Mouse (Mus musculus): ENCODE measurements around the gene 4930564D02Rik.

The 4930564D02Rik gene

DNA sequence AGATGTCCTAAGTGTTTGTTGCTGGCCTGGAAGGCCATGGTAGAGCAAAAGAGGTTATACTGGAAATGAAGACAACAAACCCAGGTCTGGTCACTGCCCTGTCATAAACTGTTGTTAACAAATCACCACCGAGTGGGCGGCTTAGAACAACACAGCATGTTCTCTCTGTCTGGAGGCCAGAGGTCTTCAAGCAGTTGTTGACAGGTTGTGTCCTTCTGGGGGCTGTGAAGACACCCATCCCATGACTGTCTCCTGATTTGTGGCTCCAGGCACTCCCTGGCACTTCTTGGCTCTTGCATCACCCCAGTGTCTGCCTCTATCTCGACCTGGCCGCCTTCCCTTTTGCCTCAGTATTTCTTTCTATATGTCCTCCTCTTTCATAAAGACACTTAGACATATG, 11.0 kb upstream of the 4930564D02Rik start:
- no peak for DNase-seq (ENCODE audit: extremely low spot score, low read depth, low spot score)

DNA sequence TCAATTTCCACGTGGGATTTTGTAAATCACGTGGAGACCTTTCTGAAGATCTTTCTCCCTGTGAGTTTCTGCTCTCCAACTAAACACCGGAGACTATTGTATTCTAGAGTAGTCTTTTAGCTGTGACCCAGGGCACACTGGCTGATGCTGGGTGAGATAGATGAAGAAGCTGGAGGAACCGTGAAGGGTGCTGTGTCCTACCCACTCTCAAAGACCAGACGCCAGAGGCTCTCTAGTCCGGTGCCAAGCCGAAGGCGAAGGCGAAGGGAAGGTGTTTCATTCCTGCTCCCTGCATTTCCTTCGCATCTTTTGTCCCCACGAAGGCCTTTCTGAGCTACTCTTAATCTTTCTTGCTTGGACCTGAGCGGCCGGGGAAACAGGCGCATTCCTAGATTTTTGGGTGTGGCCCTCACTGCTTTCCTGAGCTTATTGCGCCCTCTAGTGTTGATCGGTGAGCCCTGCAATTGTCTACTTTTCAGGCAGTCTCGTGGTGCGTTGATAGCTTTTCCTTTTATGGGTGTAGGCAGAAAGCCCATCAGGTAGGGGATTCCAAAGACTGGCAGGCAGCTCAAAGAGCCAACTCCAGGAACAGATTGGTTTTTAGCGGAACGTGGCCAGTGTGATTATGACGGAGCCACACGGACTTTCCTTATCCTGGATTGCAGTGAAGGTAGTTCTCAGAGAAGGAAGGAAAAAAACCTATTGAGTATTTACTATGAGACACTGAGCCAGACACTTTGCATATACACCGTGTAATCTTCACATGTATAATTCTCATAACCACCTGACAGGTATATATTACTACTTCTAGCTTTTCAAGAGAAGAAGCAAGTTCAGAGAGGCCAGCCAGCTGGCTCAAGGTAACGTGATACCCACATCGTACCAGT, 7.8 kb upstream of the 4930564D02Rik start:
- peak; percentile 79 for DNase-seq (ENCODE audit: extremely low spot score, low read depth, low spot score)

- no peak for DNase-seq (ENCODE audit: extremely low spot score, low read depth, low spot score)
Observed at GRCm38 (mm10) chr3:105059911-105060310, 6.7 kb upstream of the 4930564D02Rik start.

- DNase-seq (ENCODE audit: extremely low spot score, low read depth, low spot score), result no peak
Observed at GRCm38 (mm10) chr3:105060992-105061391, 5.7 kb upstream of the 4930564D02Rik start.

- DNase-seq (ENCODE audit: extremely low spot score, low read depth, low spot score), result no peak
Observed at GRCm38 (mm10) chr3:105061496-105061895, 5.1 kb upstream of the 4930564D02Rik start.

DNA sequence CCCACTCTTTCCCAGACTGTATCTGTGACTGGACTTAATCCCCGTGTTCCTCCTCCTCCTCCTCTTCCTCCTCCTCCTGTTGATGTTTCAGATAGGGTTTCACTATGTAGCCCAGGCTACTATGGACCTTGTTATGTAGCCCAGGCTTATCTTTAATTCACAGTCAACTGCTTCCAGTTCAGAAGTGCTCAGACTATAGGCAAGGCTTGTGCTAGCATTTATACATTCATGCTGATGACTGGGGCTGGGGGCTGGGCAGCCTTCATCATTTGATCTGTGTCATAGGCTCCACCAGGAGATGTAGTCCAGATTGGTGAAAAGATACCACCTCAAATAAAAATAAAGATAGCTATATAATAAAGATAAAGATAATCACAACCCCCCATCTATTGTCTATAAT, 4.7 kb upstream of the 4930564D02Rik start:
- no peak for DNase-seq (ENCODE audit: extremely low spot score, low read depth, low spot score)

- DNase-seq (ENCODE audit: extremely low spot score, low read depth, low spot score), result no peak
Observed at GRCm38 (mm10) chr3:105062676-105063075, 4.0 kb upstream of the 4930564D02Rik start.

- DNase-seq (ENCODE audit: extremely low spot score, low read depth, low spot score), result no peak
Observed at GRCm38 (mm10) chr3:105070553-105070952, 3.9 kb downstream of the 4930564D02Rik start.

GRCm38 (mm10) chr3:105071251-105071650, 4.6 kb downstream of the 4930564D02Rik start:
- DNase-seq (ENCODE audit: extremely low spot score, low read depth, low spot score), result no peak

DNA sequence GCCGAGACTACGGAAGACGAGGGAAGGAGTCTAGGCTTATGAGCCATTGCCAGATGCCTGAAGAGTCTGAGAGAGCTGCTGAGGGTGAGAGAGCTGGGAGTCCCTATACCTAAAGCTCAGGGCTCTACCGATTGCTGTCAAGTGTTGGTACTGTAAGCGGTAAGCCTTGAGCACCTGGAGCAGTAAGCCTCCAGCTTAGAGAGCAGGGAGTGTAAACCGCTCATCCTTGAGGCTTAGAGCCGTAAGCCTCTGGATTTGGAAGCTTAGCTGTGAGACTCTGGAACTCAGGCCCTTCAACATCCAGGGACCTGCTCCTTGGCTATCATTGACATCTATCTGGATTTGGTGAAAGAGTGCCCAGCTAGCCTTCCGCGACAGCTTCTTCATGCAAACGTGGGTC, 5.9 kb downstream of the 4930564D02Rik start:
- DNase-seq (ENCODE audit: extremely low spot score, low read depth, low spot score), result no peak

DNA sequence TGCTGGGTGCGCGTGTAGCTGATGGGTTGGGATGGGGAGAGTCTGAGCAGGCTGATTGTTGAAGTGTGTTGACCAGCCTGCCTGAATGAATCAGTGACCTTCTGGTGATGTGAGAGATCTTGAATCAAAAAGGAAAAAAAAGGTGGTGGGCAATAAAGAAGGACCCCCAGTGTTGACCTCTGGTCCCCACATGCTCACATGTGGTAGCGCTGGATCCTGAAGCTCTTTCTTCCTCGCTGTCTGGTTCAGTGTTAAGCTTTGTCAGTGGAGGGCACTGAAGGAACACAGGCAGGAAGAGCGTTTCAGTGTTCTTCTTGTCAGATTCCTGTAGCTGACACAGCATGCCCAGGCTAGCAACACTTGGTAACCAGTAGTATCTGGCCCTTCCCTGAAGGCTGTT, 9.2 kb downstream of the 4930564D02Rik start:
- no peak for DNase-seq (ENCODE audit: extremely low spot score, low read depth, low spot score)

DNA sequence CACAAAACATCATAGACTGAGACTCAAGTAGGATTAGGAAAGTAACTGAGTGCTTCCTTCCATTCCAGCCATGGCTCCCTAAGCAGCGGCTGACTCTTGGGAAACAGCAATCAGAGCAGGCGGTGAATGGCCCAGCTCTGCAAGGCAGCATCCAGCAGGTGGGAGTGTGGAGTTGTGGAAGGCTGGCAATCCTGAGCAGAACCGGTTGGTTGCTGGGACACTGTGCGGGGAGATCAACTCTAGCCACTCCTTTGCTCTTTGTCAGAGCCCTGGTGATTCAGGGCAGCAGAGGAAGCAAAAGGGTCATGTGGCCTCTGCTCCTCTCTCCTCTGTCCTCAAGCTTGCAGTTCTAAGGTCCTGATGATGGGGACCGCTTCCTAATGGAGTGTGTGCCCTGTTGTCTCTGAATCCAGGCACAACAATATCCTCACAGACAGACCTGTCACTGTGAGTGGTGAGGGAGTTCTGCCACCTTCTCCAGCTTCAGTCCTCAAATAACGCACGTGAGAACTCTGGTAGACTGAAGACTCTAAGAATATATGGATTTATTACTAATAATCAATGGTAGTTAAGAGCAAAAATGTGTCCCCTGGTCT, 11.7 kb downstream of the 4930564D02Rik start:
- peak; percentile 77 for DNase-seq (ENCODE audit: extremely low spot score, low read depth, low spot score)

- DNase-seq (ENCODE audit: extremely low spot score, low read depth, low spot score), result no peak
Observed at GRCm38 (mm10) chr3:105087344-105087743, 20.7 kb downstream of the 4930564D02Rik start.

DNA sequence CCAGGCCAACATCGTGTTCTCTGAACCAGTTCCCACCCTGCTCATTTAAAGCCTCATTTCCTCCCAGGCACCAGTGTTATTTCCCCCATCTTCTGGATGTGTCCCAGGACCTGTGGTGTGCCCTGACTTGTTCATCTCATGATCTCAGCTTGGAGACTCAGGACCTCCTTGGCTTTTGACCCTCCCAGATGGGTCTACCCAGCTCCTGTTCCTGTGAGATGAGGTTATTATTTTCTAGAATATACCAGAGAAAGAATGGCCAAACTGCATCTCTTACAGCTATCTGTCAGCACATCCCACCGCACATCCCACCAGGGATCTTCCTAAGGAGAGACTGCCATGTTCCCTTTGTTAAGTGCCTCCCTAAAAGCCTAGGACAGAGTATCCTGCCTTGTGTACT, 22.0 kb downstream of the 4930564D02Rik start:
- no peak for DNase-seq (ENCODE audit: extremely low spot score, low read depth, low spot score)

DNA sequence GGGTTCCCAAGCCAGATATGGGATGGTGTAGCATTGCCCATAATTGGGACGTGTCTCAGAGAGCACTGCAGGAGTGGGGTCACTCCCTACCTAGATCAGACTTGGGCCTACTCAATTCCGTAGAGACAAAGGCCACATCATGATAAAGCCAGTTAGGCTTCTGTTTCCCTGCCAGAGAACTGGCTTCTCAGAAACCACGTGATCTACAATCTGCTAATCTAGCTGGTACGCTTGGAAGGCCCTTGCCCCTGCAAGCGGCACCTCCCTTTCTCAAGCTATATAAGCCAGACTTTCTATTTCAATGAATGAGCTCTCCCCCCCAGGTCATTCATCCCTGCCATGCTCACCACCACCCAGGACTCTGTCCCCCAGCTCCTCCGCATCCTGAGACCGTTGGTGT, 23.5 kb downstream of the 4930564D02Rik start:
- DNase-seq (ENCODE audit: extremely low spot score, low read depth, low spot score), result no peak

- DNase-seq (ENCODE audit: extremely low spot score, low read depth, low spot score), result no peak
Observed at GRCm38 (mm10) chr3:105090981-105091380, 24.3 kb downstream of the 4930564D02Rik start.

GRCm38 (mm10) chr3:105092721-105093505, 26.3 kb downstream of the 4930564D02Rik start:
- DNase-seq (ENCODE audit: extremely low spot score, low read depth, low spot score), result no peak

GRCm38 (mm10) chr3:105094448-105094847, 27.8 kb downstream of the 4930564D02Rik start:
- no peak for DNase-seq (ENCODE audit: extremely low spot score, low read depth, low spot score)

DNA sequence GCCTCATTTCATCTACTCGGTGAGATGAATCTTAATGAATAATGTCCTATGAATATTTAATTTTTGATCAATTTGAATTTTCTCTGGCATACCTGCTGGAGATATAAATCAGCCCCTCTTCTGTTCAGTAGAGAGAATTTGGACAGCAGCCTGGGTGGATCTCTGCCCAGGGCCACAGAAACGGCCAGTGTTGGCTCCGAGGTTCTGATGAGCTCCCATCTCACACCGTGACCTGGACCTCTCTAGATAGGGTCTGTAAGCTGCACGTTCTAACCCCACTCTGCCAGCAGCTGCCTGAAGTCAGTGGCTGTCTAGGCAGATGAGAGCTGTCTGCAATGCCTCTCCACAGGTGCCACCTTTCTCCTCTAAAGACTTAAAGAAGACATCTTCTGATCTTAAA, 28.4 kb downstream of the 4930564D02Rik start:
- no peak for DNase-seq (ENCODE audit: extremely low spot score, low read depth, low spot score)

- DNase-seq (ENCODE audit: extremely low spot score, low read depth, low spot score), result no peak
Observed at GRCm38 (mm10) chr3:105097581-105097980, 30.9 kb downstream of the 4930564D02Rik start.

- DNase-seq (ENCODE audit: extremely low spot score, low read depth, low spot score), result no peak
Observed at GRCm38 (mm10) chr3:105099526-105100269, 33.1 kb downstream of the 4930564D02Rik start.

Measured in hindlimb bud, embryonic 11.5 days (tissue).